Mouse (Mus musculus): ENCODE results near the gene Rps8. TPM values are rescaled to one million over a fixed set of nuclear protein-coding genes. Genes with fewer than 3 reads are reported as not detected.

Rps8 gene
- total and polyA plus RNA-seq, 3 experiments = 1,132 to 5,186 (median 1,156) TPM

DNA sequence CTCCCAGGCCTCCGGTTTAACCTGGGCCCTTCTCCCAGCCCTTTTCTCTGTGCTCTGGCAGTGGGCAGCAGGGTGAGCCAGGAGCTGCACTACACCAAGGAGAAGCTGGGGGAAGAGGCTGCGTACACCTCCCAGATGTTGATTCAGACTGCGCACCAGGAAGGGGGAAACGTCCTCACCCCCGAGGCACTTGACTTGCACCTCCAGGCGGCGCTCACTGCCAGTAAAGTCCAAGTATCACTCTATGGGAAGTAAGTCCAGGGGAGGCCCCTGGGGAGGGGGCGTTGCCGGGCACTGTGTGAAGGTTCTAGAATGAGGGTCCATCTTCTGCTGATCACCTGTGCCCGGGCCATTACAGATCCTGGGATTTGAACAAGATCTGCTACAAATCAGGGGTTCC is 51.4 kb downstream of the Rps8 start:
- no peaks in the 10 kb centered on the region for H3K27me3 ChIP-seq (ENCODE audit: control insufficient read depth in 1 of 2, insufficient read depth in 2 of 2, low read length in 2 of 2)
- no peaks in the 10 kb centered on the region for H3K79me2 ChIP-seq (ENCODE audit: control insufficient read depth, insufficient read depth, low read length, poor library complexity)
- H3K4me1 ChIP-seq (ENCODE audit: control insufficient read depth in 1 of 2, insufficient read depth in 2 of 2, low read length in 2 of 2) = no peaks in the 10 kb centered on the region
- no peak overlapping the region for H3K4me3 ChIP-seq (ENCODE audit: control insufficient read depth in 1 of 2, insufficient read depth in 1 of 2, low read depth in 2 of 2, low read length in 2 of 2)
- H3K9ac ChIP-seq (ENCODE audit: control insufficient read depth, low read depth, low read length, poor library complexity, severe bottlenecking) = no peak overlapping the region
- no peaks in the 10 kb centered on the region for H3K9me3 ChIP-seq (replicated peaks; ENCODE audit: insufficient read depth, low read length)
- H3K36me3 ChIP-seq (ENCODE audit: control insufficient read depth in 1 of 2, insufficient read depth in 2 of 2, low read length in 2 of 2) = no peaks in the 10 kb centered on the region
- TF ChIP-seq SMC3 (IDR thresholded peaks at IDR 0.05; ENCODE audit: low read depth, low read length) (peak; percentile 3; the same call in 1 of the 2 replicates), MAX (IDR thresholded peaks at IDR 0.05; ENCODE audit: low read length) (no peak), MYB (IDR thresholded peaks at IDR 0.05; ENCODE audit: low read depth, low read length) (no peak), ETS1 (IDR thresholded peaks at IDR 0.05; ENCODE audit: low read depth, low read length) (no peak), CTCF (IDR thresholded peaks at IDR 0.05 in 2 of 3, conservative IDR thresholded peaks at IDR 0.05 in 1 of 3; ENCODE audit: control insufficient read depth in 1 of 3, insufficient read depth in 1 of 3, low read depth in 2 of 3, low read length in 3 of 3, poor library complexity in 1 of 3, severe bottlenecking in 1 of 3) (peak in 2 of 3 experiments; percentile 9 to 16; a peak in 1 of 6 replicates), ZMIZ1 (IDR thresholded peaks at IDR 0.05; ENCODE audit: low read depth, low read length) (no peak), ZNF384 (IDR thresholded peaks at IDR 0.05; ENCODE audit: low read depth, low read length) (no peak), ELF1 (IDR thresholded peaks at IDR 0.05; ENCODE audit: low read depth, low read length) (no peak), NELFE (IDR thresholded peaks at IDR 0.05; ENCODE audit: low read depth, low read length) (no peak), E2F4 (IDR thresholded peaks at IDR 0.05; ENCODE audit: borderline replicate concordance, low read depth, low read length) (no peak), CHD2 (IDR thresholded peaks at IDR 0.05; ENCODE audit: low read length) (no peak), KAT2A (conservative IDR thresholded peaks at IDR 0.05; ENCODE audit: low read depth, low read length) (no peak), SIN3A (IDR thresholded peaks at IDR 0.05; ENCODE audit: low read length) (no peak), TAL1 (IDR thresholded peaks at IDR 0.05; ENCODE audit: low read length) (no peak), ZKSCAN1 (IDR thresholded peaks at IDR 0.05; ENCODE audit: low read depth, low read length) (no peak), POLR2A (IDR thresholded peaks at IDR 0.05; ENCODE audit: control insufficient read depth in 1 of 2, insufficient read depth in 1 of 2, low read depth in 1 of 2, low read length in 2 of 2, poor library complexity in 1 of 2) (no peak), MYC (IDR thresholded peaks at IDR 0.05; ENCODE audit: low read depth, low read length) (no peak), BHLHE40 (IDR thresholded peaks at IDR 0.05; ENCODE audit: borderline replicate concordance, low read depth, low read length) (no peak)
- H3K27ac ChIP-seq (ENCODE audit: control insufficient read depth, low read depth, low read length) = no peak overlapping the region
- no peak for DNase-seq (ENCODE audit: low read depth, low spot score)

Other genes with a start within 250 kb of the Rps8 start
- 72.0 and 108 TPM in 2 replicates for gene Urod, start 161.8 kb downstream of the Rps8 start, total RNA-seq (2012; rRNA removed)
- 100 to 1,000 TPM; 132 to 645 TPM for gene Urod, start 161.8 kb downstream of the Rps8 start, polyA plus RNA-seq (2012; ENCODE audit: insufficient read depth in 1 of 2, insufficient read length in 2 of 2, low read depth in 1 of 2, low replicate concordance in 2 of 2, missing spikeins in 1 of 2)
- 9.8 TPM in 2 replicates for gene Hectd3, start 160.9 kb downstream of the Rps8 start, total RNA-seq (2012; rRNA removed)
- gene Hectd3, start 160.9 kb downstream of the Rps8 start, polyA plus RNA-seq (2012; ENCODE audit: insufficient read depth in 1 of 2, insufficient read length in 2 of 2, low read depth in 1 of 2, low replicate concordance in 2 of 2, missing spikeins in 1 of 2) = 10 to 100 TPM in 1 of 2 experiments, not detected in 1; 19.1 TPM
- gene Eif2b3, start 136.8 kb downstream of the Rps8 start, total RNA-seq (2012; rRNA removed) = 75.4 and 79.3 TPM in 2 replicates
- 10 to 100 TPM in 1 of 2 experiments, not detected in 1; 77.5 TPM for gene Eif2b3, start 136.8 kb downstream of the Rps8 start, polyA plus RNA-seq (2012; ENCODE audit: insufficient read depth in 1 of 2, insufficient read length in 2 of 2, low read depth in 1 of 2, low replicate concordance in 2 of 2, missing spikeins in 1 of 2)
- not detected in 2 replicates for gene Ptch2, start 60.2 kb downstream of the Rps8 start, total RNA-seq (2012; rRNA removed)
- under 1 TPM in 1 of 2 experiments, not detected in 1; 0.33 TPM for gene Ptch2, start 60.2 kb downstream of the Rps8 start, polyA plus RNA-seq (2012; ENCODE audit: insufficient read depth in 1 of 2, insufficient read length in 2 of 2, low read depth in 1 of 2, low replicate concordance in 2 of 2, missing spikeins in 1 of 2)
- 12.1 and 13.6 TPM in 2 replicates for gene Btbd19, start 30.5 kb downstream of the Rps8 start, total RNA-seq (2012; rRNA removed)
- gene Btbd19, start 30.5 kb downstream of the Rps8 start, polyA plus RNA-seq (2012; ENCODE audit: insufficient read depth in 1 of 2, insufficient read length in 2 of 2, low read depth in 1 of 2, low replicate concordance in 2 of 2, missing spikeins in 1 of 2) = 10 to 100 TPM in 1 of 2 experiments, not detected in 1; 22.6 TPM
- gene Tctex1d4, start 29.4 kb downstream of the Rps8 start, total RNA-seq (2012; rRNA removed) = 0.31 and 0.62 TPM in 2 replicates
- gene Tctex1d4, start 29.4 kb downstream of the Rps8 start, polyA plus RNA-seq (2012; ENCODE audit: insufficient read depth in 1 of 2, insufficient read length in 2 of 2, low read depth in 1 of 2, low replicate concordance in 2 of 2, missing spikeins in 1 of 2) = 1 to 10 TPM in 1 of 2 experiments, not detected in 1; 1.3 TPM
- 4.1 and 5.3 TPM in 2 replicates for gene Plk3, start 22.3 kb downstream of the Rps8 start, total RNA-seq (2012; rRNA removed)
- 10 to 100 TPM in 1 of 2 experiments, not detected in 1; 13.8 TPM for gene Plk3, start 22.3 kb downstream of the Rps8 start, polyA plus RNA-seq (2012; ENCODE audit: insufficient read depth in 1 of 2, insufficient read length in 2 of 2, low read depth in 1 of 2, low replicate concordance in 2 of 2, missing spikeins in 1 of 2)
- gene Kif2c, start 26.4 kb upstream of the Rps8 start, total RNA-seq (2012; rRNA removed) = 32.6 and 36.7 TPM in 2 replicates
- gene Kif2c, start 26.4 kb upstream of the Rps8 start, polyA plus RNA-seq (2012; ENCODE audit: insufficient read depth in 1 of 2, insufficient read length in 2 of 2, low read depth in 1 of 2, low replicate concordance in 2 of 2, missing spikeins in 1 of 2) = 10 to 100 TPM in 1 of 2 experiments, not detected in 1; 45.1 TPM
- gene Tmem53, start 95.7 kb upstream of the Rps8 start, total RNA-seq (2012; rRNA removed) = 0.36 and 0.65 TPM in 2 replicates
- gene Tmem53, start 95.7 kb upstream of the Rps8 start, polyA plus RNA-seq (2012; ENCODE audit: insufficient read depth in 1 of 2, insufficient read length in 2 of 2, low read depth in 1 of 2, low replicate concordance in 2 of 2, missing spikeins in 1 of 2) = 1 to 10 TPM in 1 of 2 experiments, not detected in 1; 1.3 TPM
- gene Armh1, start 95.9 kb upstream of the Rps8 start, total RNA-seq (2012; rRNA removed) = not detected in 2 replicates
- not detected for gene Armh1, start 95.9 kb upstream of the Rps8 start, polyA plus RNA-seq (2012; ENCODE audit: insufficient read depth in 1 of 2, insufficient read length in 2 of 2, low read depth in 1 of 2, low replicate concordance in 2 of 2, missing spikeins in 1 of 2)

All from MEL (cell line).